Mouse (Mus musculus) lung, embryonic 16.5 days (tissue): ENCODE data around the gene Trabd. TPM values are rescaled to one million over a fixed set of nuclear protein-coding genes. Genes with fewer than 3 reads are reported as not detected.

Experiments
- ATAC-seq: fragments of 200-750 bp; cut with Nextera tagmentation; 2 replicates; pipeline ENCODE4 v1.8.0; 2017; ENCODE audit warnings: low read depth, mild to moderate bottlenecking, moderate library complexity
- H3K27ac ChIP-seq: fragments of 300-500 bp; sonication (generic); 2 replicates; pipeline ENCODE4 v1.5.1; 2014; ENCODE audit warnings: mild to moderate bottlenecking, control low read depth, low read length
- H3K27me3 ChIP-seq: fragments of 300-500 bp; sonication (generic); 2 replicates; pipeline ENCODE4 v1.6.1; 2014; ENCODE audit warnings: low read depth, low read length, mixed read lengths; ENCODE audit not compliant: control insufficient read depth, insufficient read depth
- H3K36me3 ChIP-seq: fragments of 300-500 bp; sonication (generic); 2 replicates; pipeline ENCODE4 v1.6.1; 2014; ENCODE audit warnings: low read length; ENCODE audit not compliant: control insufficient read depth, insufficient read depth
- H3K4me1 ChIP-seq: fragments of 300-500 bp; sonication (generic); replicated peaks from 2 replicates; pipeline ENCODE4 v1.6.1; 2014; ENCODE audit warnings: low read length, mixed read lengths; ENCODE audit not compliant: control insufficient read depth, insufficient read depth
- H3K4me2 ChIP-seq: fragments of 300-500 bp; sonication (generic); 2 replicates; pipeline ENCODE4 v1.6.1; 2014; ENCODE audit warnings: low read depth, low read length, control low read depth
- H3K4me3 ChIP-seq: fragments of 300-500 bp; sonication (generic); 2 replicates; pipeline ENCODE4 v1.5.1; 2014; ENCODE audit warnings: mild to moderate bottlenecking, low read length, control low read depth
- H3K9ac ChIP-seq: fragments of 300-500 bp; sonication (generic); 2 replicates; pipeline ENCODE4 v1.6.1; 2014; ENCODE audit warnings: low read length, control low read depth
- H3K9me3 ChIP-seq: fragments of 300-500 bp; sonication (generic); 2 replicates; pipeline ENCODE4 v1.6.1; 2016; ENCODE audit warnings: low read length; ENCODE audit not compliant: control insufficient read depth
- WGBS: fragments of 180-500 bp; shearing (Covaris S2); extraction: QIAGEN DNeasy Blood & Tissue Kit; methylation state at CpG from one replicate; pipeline ENCODE4 v1.1.7; 2014; 5-methylcytosine and 5-hydroxymethylcytosine counted together
- polyA plus RNA-seq: library from polyadenylated mRNA; unstranded; fragments of >200 nt; fragmentation: Nextera tagmentation; extraction: Ambion mirVana; gene quantifications from 2 replicates; pipeline ENCODE4 v1.2.1, GENCODE M21; 2015

Gene Trabd
- polyA plus RNA-seq, 1 experiment from 2014 or later = 48.9 TPM

DNA sequence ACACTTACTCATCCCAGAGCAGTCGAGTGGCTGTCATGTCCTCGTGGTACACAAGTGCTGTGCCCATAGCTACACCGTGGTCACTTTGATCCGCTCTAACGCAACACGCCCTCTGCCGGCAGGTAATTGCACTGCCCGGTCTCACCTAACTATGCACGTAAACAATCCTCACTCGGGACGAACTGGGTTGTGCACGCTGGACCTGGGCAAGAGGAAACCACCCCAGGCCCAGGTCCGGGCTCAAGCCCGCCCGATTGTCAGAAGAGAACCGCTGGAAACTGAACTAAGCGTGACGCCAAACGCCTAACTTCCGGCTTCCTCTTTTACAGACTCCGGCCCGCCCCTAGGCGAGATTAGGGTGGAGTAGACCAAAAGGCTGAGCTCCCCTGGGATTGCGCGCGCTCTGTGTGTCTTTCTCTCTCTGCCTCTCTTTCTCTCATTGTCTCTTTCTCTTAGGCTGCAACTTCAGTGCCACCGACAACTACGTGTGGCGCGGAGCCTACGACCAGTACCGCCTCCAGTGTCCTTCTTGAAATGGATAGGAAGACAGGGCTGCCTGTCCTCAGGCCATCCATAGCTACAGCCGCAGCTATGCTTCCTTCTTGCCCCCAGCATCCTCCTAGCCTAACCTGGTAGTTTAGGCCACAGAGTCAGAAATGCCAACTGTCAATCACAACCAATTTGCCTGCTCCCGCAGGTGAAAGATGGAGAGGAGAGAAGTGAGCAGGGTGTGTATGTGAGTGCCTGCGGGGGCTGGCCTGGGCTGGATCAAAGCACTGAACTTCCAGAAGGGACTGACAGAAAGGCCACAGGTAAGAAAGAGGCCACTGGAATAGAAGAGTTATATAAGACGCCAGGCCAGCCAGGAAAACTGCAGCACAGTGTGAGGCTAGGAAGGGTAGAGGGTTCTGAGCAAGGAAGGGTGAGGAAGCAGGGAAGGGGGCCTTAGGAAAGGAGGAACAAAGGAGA is 53.7 kb downstream of the Trabd start, which contains the start of gene Hdac10:
Hdac10 (minus strand) TSS at position 319 of the 969 bp plus-strand sequence.
- peak; percentile 87 for ATAC-seq
- H3K4me1 ChIP-seq = peaks cover 15% of the 10 kb centered on the region
- 2% methylated on average over 36 of the region's 36 CpGs for WGBS
- H3K27me3 ChIP-seq = no peaks in the 10 kb centered on the region
- H3K9ac ChIP-seq = peak within 1 kb of the TSS; percentile 87
- H3K4me3 ChIP-seq = peak within 1 kb of the TSS; percentile 78
- 0 out of 2 replicates have a peak, but pooled peaks cover 2% of the 10 kb centered on the region for H3K36me3 ChIP-seq
- H3K4me2 ChIP-seq = peak within 1 kb of the TSS; percentile 93
- H3K27ac ChIP-seq = peak within 1 kb of the TSS; percentile 86
- no peaks in the 10 kb centered on the region for H3K9me3 ChIP-seq

DNA sequence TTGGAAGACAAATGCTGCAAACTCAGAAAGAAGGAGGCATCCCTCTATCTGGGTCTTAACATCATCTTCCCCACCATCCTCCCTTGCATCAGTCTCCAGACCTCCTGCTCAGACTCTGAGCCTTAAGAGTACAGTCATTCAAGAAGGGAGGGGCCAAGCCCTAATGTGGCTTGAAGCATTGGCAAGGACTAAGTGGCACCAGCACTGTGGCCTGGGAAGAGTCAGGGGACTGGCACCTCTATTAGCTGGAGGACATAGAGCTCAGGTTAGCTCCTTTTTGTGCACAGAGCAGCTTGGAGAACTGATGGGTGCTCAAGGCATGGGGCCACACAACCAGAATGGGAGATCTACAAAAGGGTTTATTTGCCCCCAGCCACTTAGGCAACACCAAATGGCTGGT is 55.3 kb downstream of the Trabd start:
- no peak overlapping the region for H3K4me3 ChIP-seq
- no peak overlapping the region for H3K9ac ChIP-seq
- H3K4me2 ChIP-seq = no peak overlapping the region
- no peaks in the 10 kb centered on the region for H3K27me3 ChIP-seq
- no peak overlapping the region for H3K27ac ChIP-seq
- no peaks in the 10 kb centered on the region for H3K36me3 ChIP-seq
- no peaks in the 10 kb centered on the region for H3K9me3 ChIP-seq
- H3K4me1 ChIP-seq = peaks cover 11% of the 10 kb centered on the region
- ATAC-seq = no peak

DNA sequence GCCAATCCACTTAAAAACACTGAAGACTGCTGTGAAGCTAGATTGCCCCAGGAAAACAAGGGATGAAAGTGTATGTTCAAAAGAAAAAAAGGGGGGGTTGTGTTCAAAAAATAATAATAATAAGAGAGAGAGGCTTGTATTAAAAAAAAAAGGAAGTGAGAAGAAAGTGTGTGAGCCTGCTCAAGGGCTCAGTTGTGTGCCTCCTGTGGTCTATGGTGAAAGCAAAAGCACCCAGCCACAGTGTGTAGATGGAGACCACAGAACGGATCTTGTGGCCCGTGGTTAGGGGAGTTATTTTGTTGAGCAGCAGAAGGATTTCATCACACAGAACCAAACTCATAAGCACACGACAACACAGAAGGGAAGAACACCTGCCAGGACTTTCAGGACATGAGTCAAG is 56.4 kb downstream of the Trabd start:
- H3K9me3 ChIP-seq = no peaks in the 10 kb centered on the region
- ATAC-seq = no peak
- H3K36me3 ChIP-seq = no peaks in the 10 kb centered on the region
- no peak overlapping the region for H3K9ac ChIP-seq
- H3K4me3 ChIP-seq = no peak overlapping the region
- H3K27ac ChIP-seq = no peak overlapping the region
- no peak overlapping the region for H3K4me2 ChIP-seq
- H3K27me3 ChIP-seq = no peaks in the 10 kb centered on the region
- H3K4me1 ChIP-seq = peaks cover 11% of the 10 kb centered on the region
- 81% methylated on average over 3 of the region's 3 CpGs for WGBS

Other genes with a start within 250 kb of the Trabd start
- 64.1 and 68.0 TPM in 2 replicates for gene Pim3, start 212.9 kb upstream of the Trabd start, polyA plus RNA-seq
- gene Ttll8, start 120.7 kb upstream of the Trabd start, polyA plus RNA-seq = not detected in 2 replicates
- 1.1 and 2.4 TPM in 2 replicates for gene Mlc1, start 96.1 kb upstream of the Trabd start, polyA plus RNA-seq
- gene Mov10l1, start 92.2 kb upstream of the Trabd start, polyA plus RNA-seq = 1.1 and 1.2 TPM in 2 replicates
- 0.21 and 0.24 TPM in 2 replicates for gene Panx2, start 15.4 kb upstream of the Trabd start, polyA plus RNA-seq
- 16.0 and 16.4 TPM in 2 replicates for gene Selenoo, start 14.0 kb downstream of the Trabd start, polyA plus RNA-seq
- 15.5 and 15.7 TPM in 2 replicates for gene Tubgcp6, start 48.0 kb downstream of the Trabd start, polyA plus RNA-seq
- gene Hdac10, start 53.6 kb downstream of the Trabd start, polyA plus RNA-seq = 22.0 and 23.4 TPM in 2 replicates
- 12.2 and 13.9 TPM in 2 replicates for gene Mapk12, start 65.6 kb downstream of the Trabd start, polyA plus RNA-seq
- 9.6 and 10.3 TPM in 2 replicates for gene Mapk11, start 74.5 kb downstream of the Trabd start, polyA plus RNA-seq
- gene Plxnb2, start 105.7 kb downstream of the Trabd start, polyA plus RNA-seq = 134 and 139 TPM in 2 replicates
- 12.2 and 12.5 TPM in 2 replicates for gene Dennd6b, start 121.4 kb downstream of the Trabd start, polyA plus RNA-seq
- 25.7 and 26.4 TPM in 2 replicates for gene Ppp6r2, start 136.4 kb downstream of the Trabd start, polyA plus RNA-seq
- 42.2 and 50.5 TPM in 2 replicates for gene Sbf1, start 240.2 kb downstream of the Trabd start, polyA plus RNA-seq
- gene Adm2, start 247.6 kb downstream of the Trabd start, polyA plus RNA-seq = 0.64 and 1.0 TPM in 2 replicates